Mouse (Mus musculus) splenic B cell, adult 2 months (primary cell): ENCODE results near the gene Ugt1a9.

Experiments used
- DNase-seq: peaks from one replicate; pipeline ENCODE4 v3.0.0-alpha.2; 2011; ENCODE audit warnings: low read depth, low spot score
- H3K27me3 ChIP-seq: 2 replicates; pipeline ENCODE4 v1.6.1; 2012; ENCODE audit warnings: mild to moderate bottlenecking, low read length, moderate library complexity, mixed read lengths; ENCODE audit not compliant: control insufficient read depth, poor library complexity, insufficient read depth, severe bottlenecking
- H3K36me3 ChIP-seq: 2 replicates; pipeline ENCODE4 v1.6.1; 2012; ENCODE audit warnings: mild to moderate bottlenecking, low read length, moderate library complexity, mixed read lengths; ENCODE audit not compliant: control insufficient read depth, poor library complexity, insufficient read depth, severe bottlenecking

Ugt1a9 gene

DNA sequence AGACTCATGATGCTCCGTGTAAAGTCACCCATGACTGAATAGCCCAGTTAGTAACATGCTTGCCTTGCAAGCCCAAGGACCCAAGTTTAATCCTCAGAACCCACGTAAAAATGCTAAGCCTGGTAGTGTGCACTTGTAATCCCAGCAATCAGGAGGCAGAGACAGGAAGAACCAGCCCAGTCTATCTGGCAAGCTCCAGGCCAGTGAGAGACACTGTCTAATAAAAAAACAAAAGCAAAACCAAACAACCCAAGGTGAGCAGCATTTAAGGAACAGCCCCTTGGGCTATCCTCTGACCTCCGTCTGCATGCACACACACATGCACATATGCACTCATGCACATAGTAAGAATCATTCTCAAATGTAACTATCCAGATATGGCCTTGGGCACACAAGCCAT lies 159.0 kb downstream of the Ugt1a9 start:
- Histone ChIP-seq H3K27me3 (no peaks in the 10 kb centered on the region), H3K36me3 (no peaks in the 10 kb centered on the region)
- DNase-seq: no peak

DNA sequence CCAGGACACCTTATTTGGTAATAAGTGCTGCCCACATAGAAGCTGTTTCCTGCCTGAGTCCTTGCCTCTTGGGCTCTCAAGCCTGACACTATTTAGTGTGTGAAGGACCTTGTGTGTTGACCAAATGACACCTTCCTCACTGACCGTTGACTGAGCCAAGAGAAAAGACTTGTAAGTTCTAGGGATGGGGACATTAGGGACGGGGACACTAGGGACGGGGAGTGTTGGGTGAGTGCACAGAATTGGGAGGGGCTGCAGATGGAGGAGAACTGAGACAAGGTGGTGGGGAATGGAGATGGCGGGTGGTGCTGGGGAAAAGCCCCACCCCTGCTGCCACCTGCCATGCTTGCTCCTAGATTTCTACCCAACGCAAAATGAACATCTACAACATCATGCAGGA lies 159.4 kb downstream of the Ugt1a9 start:
- H3K27me3 ChIP-seq: no peaks in the 10 kb centered on the region
- H3K36me3 ChIP-seq: no peaks in the 10 kb centered on the region
- DNase-seq: no peak

DNA sequence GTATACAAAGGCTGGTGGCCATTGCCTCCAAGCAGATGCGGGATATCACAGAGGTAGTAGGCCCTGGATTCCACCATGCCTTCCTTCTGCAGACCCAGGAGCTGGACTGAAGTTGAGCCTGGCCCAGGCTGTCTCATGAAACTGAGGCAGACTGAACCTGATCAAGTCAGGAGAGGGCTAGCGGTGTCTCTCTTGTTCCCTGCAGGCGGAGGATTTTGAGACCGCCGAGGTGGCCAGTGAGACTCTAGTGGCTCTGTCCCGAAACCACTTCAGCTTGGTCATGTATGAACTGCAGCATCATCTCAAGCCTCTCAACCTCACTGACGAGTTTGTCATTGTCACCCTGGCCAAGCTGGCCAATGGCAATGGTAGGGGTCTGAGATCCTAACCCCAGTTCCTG lies 159.8 kb downstream of the Ugt1a9 start:
- H3K27me3 ChIP-seq: no peaks in the 10 kb centered on the region
- DNase-seq: no peak
- H3K36me3 ChIP-seq: no peaks in the 10 kb centered on the region

DNA sequence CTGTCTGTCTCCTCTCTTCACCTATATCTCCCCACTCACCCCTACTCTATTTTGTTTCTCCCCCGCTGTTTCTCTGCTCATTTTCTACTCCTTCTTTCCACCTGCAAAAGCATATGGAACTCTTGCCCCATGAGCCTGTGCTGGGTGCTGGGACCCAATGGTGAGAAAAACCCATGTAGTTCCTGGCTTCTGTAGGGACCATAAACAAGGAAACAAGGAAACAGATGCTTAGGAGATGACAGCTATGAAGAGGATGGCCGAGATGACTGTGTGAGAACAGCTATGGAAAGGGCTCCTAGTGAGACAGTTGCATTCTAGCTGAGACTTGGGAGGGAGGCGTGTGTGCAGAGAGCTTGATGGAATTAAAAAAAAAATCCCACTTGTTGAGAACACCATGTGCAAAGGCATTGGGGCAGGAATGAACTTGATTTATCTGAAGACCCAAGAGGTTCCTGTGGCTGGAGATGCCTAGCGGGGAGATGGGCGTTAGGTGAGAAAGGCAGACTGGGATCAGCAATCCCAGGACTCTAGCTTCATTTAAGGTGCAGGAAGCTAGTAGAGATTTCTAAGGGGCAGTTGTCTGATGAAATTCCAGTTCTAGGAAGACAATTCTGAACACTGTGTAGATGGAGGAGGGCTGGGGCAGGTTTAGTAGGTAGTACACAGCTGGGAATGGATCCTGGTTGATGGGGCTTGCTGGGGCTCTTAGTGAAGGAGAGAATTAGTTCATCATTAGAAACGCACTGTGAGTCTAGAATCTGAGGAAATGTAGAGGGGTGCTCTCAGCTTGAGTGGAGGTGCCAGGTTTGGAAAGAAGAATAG lies 160.6 kb downstream of the Ugt1a9 start:
- no peak for DNase-seq
- Histone ChIP-seq H3K36me3 (no peaks in the 10 kb centered on the region), H3K27me3 (no peaks in the 10 kb centered on the region)

DNA sequence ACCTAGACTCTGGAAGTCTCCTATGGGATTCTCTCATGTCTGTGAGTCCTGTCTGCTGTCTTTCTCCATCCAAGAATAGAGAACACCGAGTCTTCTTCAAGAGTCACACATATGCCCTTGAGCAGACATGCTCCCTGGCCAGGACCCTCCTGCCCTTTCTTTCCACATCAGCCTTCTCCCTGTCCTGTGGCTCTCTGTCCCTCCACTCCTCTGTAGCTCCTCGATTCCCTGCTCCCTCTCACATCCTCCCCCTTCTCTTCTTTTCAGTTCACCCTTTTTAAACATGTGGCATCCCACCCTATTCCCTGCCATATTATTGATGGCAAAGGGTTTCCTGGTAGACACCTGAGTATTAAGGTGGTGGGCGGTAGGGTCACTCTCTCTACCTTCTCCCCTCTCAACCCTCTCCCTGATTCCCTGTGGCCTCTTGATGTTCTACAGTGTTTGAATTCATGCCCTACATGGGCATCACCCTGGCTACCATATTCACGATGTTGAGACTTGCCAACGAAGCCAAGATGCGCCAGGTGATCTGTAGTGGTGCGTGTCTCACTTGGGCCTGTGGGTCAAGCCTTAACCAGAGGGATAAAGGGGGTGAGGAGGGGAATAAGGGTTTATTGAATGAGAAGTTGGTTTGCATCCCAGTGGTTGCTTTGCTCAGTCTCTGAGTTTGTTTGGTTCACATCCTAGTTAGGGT lies 161.4 kb downstream of the Ugt1a9 start:
- no peaks in the 10 kb centered on the region for H3K36me3 ChIP-seq
- H3K27me3 ChIP-seq: no peaks in the 10 kb centered on the region
- DNase-seq: no peak

DNA sequence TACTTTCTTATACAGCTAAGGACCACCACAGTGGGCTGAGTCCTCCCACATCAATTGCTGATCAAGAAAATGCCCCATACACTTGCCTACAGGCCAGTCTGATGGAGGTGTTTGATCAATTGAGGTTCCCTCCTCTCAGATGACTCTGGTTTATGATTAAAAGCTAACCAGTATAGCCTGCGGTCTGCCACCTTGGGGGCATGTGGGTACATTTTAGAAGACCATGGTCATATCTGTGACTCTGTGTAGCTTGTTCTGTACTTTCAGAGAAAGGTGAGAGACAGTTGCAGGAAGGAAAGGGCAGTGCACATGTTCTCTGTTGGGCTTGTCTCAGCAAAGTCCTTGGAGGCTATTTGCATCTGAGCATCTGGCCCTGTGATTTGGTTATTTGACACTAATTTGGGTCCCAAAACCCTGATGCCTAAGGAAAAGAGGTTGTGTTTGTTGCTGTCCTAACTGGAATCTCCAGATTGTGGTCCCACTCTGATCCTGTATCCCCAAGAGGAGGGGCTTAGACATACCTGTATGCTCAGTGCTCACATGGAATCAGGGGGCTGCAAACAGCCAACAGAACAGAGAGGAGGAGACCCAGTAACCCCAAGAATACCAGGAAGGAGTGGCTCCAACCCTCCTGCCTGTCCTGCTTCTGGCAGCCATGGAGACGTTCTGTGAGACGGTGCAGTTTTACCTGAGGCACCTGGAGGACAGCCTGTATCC lies 162.2 kb downstream of the Ugt1a9 start:
- Histone ChIP-seq H3K36me3 (no peaks in the 10 kb centered on the region), H3K27me3 (no peaks in the 10 kb centered on the region)
- DNase-seq: no peak

DNA sequence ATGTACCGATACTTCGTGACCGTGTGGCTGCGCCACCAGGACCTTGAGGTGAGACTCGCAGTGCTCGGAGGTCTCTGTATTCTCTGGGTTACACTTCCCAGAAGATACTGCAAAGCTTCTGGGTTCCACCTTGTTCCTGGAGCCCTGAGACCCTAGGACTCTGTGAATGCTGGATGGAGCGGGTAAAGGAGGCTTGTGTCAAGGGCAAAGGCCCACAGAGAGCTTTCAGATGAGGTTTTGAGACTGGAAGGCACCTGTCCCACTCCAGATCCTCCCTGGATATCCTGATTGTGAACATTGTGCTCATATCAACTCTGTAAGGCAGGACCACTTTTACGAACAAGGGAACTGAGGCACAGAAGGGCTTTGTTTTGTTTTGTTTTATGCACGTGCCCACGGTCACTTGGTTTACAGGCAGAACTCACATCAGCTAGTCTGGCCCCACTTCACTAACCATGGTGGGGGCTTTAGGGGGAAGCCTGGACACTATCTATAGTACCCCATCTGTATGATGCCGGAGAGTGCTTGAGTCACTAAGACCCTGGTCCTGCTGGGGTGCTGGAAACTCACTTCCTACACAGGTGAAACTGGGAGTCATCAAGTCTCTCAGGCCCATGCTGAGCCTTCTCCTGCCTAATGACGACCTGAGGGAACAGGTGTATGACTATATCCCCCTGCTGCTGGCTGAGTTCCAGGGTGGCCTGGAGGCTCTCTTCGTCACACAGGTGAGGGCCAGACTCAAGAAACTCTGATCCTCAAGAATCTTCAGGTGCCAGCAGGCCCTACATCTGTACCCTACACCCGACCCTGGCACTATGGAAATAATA lies 163.0 kb downstream of the Ugt1a9 start:
- H3K27me3 ChIP-seq: no peaks in the 10 kb centered on the region
- DNase-seq: no peak
- H3K36me3 ChIP-seq: no peaks in the 10 kb centered on the region

DNA sequence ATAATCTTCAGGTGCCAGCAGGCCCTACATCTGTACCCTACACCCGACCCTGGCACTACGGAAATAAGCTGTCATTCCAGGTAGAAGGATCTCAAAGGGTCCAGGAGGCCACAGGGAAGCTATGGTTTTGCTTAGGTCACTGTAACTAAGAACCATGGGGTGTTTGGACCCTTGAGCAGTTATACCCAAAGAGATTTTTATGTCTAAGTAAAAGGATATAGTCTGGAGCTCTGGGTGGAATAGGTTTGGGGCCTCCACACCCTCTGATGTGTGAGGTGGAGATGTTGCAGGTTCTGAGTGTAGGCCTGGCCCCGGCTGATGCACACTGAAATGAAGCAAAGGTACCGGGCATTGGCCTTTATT lies 163.6 kb downstream of the Ugt1a9 start:
- no peaks in the 10 kb centered on the region for H3K36me3 ChIP-seq
- DNase-seq: no peak
- no peaks in the 10 kb centered on the region for H3K27me3 ChIP-seq

DNA sequence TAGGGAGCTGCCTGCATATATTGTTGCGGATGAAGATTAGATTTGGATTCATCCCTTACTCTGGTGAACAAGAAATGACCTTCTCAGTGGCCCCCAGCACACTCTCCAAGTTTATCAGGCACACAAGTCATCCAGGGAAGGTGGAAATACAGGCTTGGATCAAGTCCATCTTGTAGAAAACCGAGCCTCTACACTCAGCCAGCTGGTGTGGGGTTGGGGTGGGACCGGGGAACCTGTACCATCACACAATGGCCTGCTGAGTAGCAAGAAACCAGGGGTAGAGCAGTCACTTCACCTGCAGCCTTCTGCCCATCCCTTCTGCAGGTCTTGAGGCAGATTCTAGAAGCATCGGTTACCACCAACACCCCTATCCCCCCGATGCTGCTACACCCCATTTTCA lies 164.0 kb downstream of the Ugt1a9 start:
- H3K27me3 ChIP-seq: no peaks in the 10 kb centered on the region
- DNase-seq: no peak

DNA sequence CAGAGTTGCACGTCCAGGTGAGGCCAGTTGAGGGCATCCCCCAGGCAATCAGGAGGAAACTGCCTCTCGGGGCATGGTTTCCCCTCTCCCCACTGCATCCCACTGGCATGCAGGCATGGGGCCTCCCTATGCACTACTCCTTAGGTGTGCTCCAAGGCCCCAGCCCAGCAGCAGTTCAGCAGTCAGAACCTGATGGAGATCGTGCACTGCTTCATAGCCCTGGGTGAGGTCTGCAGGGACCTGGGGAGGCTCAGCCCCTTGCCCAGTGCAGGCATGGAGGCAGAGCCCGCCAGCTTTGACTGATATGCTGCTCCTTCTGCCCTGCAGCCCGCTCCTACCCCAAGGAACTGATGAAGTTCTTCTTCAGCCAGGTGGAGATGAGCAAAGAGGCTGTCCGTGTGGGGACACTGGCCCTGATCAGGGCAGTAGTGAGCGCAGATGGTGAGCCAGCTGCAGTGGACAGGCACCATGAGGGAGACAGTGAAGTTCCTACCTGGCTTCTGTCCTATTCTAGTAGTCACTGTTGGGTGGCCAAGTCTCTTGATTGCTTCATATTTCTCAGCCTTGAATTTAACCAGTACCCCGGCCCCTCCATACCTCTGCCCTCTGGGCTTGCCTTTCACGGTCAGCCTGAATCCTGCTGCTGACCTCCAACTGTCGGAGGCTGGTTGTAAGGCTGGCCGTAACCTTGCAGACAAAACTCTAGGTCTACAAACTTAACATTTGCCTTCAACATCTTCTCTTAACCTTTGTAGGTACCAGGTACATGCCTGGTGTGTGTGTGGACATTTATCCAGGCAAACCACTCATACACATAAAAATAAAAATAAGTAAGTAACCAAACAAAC lies 164.7 kb downstream of the Ugt1a9 start:
- DNase-seq: no peak
- Histone ChIP-seq H3K36me3 (no peaks in the 10 kb centered on the region), H3K27me3 (no peaks in the 10 kb centered on the region)

More for the DNA sequence above, 164.0 kb downstream of the Ugt1a9 start:
- H3K36me3 ChIP-seq: no peaks in the 10 kb centered on the region

DNA sequence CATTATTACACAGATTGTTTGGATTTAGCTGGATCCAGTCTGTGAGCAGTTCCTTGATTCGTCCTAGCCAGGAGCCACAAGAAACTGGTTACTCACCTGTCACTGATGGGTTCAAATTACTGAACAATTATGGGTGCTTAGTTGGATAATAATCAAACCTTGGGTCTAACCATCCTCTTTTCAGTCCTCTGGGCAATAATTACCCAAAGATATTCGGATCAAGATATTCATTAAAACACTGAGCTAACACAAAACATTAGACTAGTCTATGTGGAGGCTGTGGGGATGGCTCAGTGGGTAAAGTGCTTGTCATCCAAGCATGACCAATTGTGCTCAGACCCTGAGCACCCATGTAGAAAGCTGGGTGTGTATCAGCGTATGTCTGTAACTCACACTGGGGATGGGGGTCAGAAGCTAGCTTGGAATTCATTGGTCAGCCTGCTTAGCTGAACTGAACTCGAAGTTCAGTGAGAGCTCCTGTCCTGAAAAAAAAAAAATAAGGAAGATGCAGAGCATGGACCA lies 165.4 kb downstream of the Ugt1a9 start:
- Histone ChIP-seq H3K27me3 (no peaks in the 10 kb centered on the region), H3K36me3 (no peaks in the 10 kb centered on the region)
- no peak for DNase-seq

DNA sequence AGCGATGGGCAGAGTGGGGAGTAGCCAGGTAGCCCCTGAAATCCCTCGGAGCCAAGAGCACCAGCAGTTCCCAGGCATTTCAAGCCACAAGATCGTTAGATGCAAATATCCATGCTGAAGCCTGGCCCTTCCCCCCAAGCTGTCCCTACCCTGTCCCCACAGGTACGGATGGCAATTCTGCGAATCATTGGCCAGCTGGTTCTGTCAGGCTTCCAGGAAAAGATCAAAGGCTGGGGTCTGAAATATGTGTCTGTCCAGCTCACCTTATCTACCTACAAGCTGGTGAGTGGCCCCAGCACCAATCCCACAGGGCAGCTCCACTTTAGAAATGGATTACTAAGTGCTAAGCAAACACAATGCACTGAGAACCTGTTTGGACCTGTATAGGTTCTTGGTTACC lies 166.7 kb downstream of the Ugt1a9 start:
- Histone ChIP-seq H3K27me3 (no peaks in the 10 kb centered on the region), H3K36me3 (no peaks in the 10 kb centered on the region)
- DNase-seq: no peak

DNA sequence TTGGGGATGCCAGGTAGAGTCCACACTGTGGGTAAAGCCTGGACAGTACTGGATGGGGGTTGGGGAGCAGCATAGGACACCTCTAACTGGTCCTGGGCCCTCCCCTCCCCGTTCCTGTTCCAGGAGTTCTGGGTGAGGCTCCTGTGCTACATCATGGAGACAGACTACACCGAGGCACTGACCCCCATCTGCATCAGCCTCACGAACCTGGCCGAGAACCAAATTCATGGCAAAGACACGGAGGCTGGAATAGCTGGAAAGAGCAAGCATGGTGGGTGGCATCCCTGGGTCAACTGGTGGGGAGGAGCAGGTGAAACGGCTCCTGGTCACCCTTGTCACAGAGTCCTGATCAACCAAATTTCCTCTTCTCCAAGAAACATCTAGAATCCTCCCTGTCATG lies 168.2 kb downstream of the Ugt1a9 start:
- H3K27me3 ChIP-seq: no peaks in the 10 kb centered on the region
- no peak for DNase-seq
- H3K36me3 ChIP-seq: no peaks in the 10 kb centered on the region

DNA sequence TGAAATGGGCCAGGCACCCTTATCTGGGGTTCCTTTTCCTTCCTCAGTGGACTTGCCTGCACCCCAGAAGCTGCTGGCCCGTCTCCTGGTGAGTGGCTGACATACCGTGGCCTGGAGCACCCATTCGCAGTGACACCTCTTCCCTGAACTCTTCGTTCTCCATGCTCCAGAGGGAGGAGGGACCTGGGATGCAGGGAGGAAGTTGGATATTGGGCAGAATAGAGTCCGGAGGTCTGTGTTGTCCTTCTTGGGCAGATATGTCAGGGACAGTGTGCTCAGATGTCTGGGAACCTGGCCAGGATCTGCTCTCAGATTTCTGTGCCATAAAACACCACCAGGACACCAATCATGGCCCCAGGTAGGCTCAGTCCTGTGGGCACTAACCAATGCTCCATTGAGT lies 169.5 kb downstream of the Ugt1a9 start:
- Histone ChIP-seq H3K36me3 (no peaks in the 10 kb centered on the region), H3K27me3 (no peaks in the 10 kb centered on the region)
- DNase-seq: no peak
